9 mouse cellular contexts compared by ENCODE assay signal in genomic region chr10:127675859-127676398, GRCm38 (mm10). TPM values are rescaled to one million over a fixed set of nuclear protein-coding genes. Genes with fewer than 3 reads are reported as not detected.
DNase-seq lines count a peak whose midpoint lies in the region; ATAC-seq lines count a peak whose summit lies in the region.
"Had no signal": no experiment of that assay in that cellular context is flagged by ENCODE, and none has a peak within 500 bp of the region (broad histone marks: within the 10 kb centered on the region; RNA-seq: fewer than 3 reads in every experiment).

No protein-coding gene starts in this region.

- H3K27ac ChIP-seq in kidney, embryonic 14.5 days (ENCODE audit: low read depth, low read length) = no peak overlapping the region
- H3K27ac ChIP-seq in brown adipose tissue, adult 24 weeks (replicated peaks; ENCODE audit: low read depth, low read length) = peak overlapping the region; percentile 60; the same call in 1 of the 2 replicates
- peak overlapping the region; percentile 44; the same call in 1 of the 2 replicates for H3K27ac ChIP-seq in hindbrain, embryonic 14.5 days
- peak overlapping the region; percentile 75 for H3K27ac ChIP-seq in midbrain, embryonic 15.5 days

- H3K4me1 ChIP-seq in kidney, embryonic 14.5 days (ENCODE audit: control insufficient read depth, insufficient read depth, low read length) = no peaks in the 10 kb centered on the region
- H3K4me1 ChIP-seq in brown adipose tissue, adult 24 weeks (ENCODE audit: control insufficient read depth, insufficient read depth, insufficient read length, low read length) = no peaks in the 10 kb centered on the region
- peaks cover 10% of the 10 kb centered on the region for H3K4me1 ChIP-seq in hindbrain, embryonic 14.5 days (replicated peaks; ENCODE audit: control insufficient read depth, insufficient read depth, low read length)
- H3K4me1 ChIP-seq in midbrain, embryonic 15.5 days = peaks cover 15% of the 10 kb centered on the region

- no peak for ATAC-seq in kidney, embryonic 14.5 days (ENCODE audit: low FRiP score, low TSS enrichment)
- no peak for ATAC-seq in hindbrain, embryonic 14.5 days (ENCODE audit: low FRiP score)
- no peak for ATAC-seq in midbrain, embryonic 15.5 days (replicated peaks)

- no peaks in the 10 kb centered on the region for H3K36me3 ChIP-seq in kidney, embryonic 14.5 days (ENCODE audit: control insufficient read depth, insufficient read depth, low read length)
- H3K36me3 ChIP-seq in hindbrain, embryonic 14.5 days (replicated peaks; ENCODE audit: control insufficient read depth, insufficient read depth) = no peaks in the 10 kb centered on the region
- no peaks in the 10 kb centered on the region for H3K36me3 ChIP-seq in midbrain, embryonic 15.5 days (replicated peaks)

- H3K4me2 ChIP-seq in kidney, embryonic 14.5 days (replicated peaks; ENCODE audit: low read depth, low read length) = peak overlapping the region; percentile 53
- peak overlapping the region; percentile 91 for H3K4me2 ChIP-seq in hindbrain, embryonic 14.5 days (replicated peaks)
- peak overlapping the region; percentile 98 for H3K4me2 ChIP-seq in midbrain, embryonic 15.5 days

- peak overlapping the region; percentile 52 for H3K9ac ChIP-seq in kidney, embryonic 14.5 days (ENCODE audit: low read depth, low read length)
- peak overlapping the region; percentile 51; the same call in 1 of the 2 replicates for H3K9ac ChIP-seq in hindbrain, embryonic 14.5 days
- peak overlapping the region; percentile 36 for H3K9ac ChIP-seq in midbrain, embryonic 15.5 days

- H3K27me3 ChIP-seq in kidney, embryonic 14.5 days (ENCODE audit: control insufficient read depth, insufficient read depth, low read length) = no peaks in the 10 kb centered on the region
- H3K27me3 ChIP-seq in hindbrain, embryonic 14.5 days (ENCODE audit: control insufficient read depth, insufficient read depth, low read length) = no peaks in the 10 kb centered on the region
- no peaks in the 10 kb centered on the region for H3K27me3 ChIP-seq in midbrain, embryonic 15.5 days (replicated peaks)

- peak overlapping the region; percentile 42 for H3K4me3 ChIP-seq in kidney, embryonic 14.5 days (ENCODE audit: low read length)
- H3K4me3 ChIP-seq in brown adipose tissue, adult 24 weeks (ENCODE audit: insufficient read depth, low read depth, low read length) = peak overlapping the region; percentile 71; the same call in 1 of the 2 replicates
- H3K4me3 ChIP-seq in hindbrain, embryonic 14.5 days (replicated peaks; ENCODE audit: low read length) = peak overlapping the region; percentile 81
- peak overlapping the region; percentile 66 for H3K4me3 ChIP-seq in midbrain, embryonic 15.5 days

- H3K9me3 ChIP-seq in kidney, embryonic 14.5 days (ENCODE audit: control insufficient read depth, low read length) = no peaks in the 10 kb centered on the region
- no peaks in the 10 kb centered on the region for H3K9me3 ChIP-seq in hindbrain, embryonic 14.5 days (ENCODE audit: control insufficient read depth, low read length)
- H3K9me3 ChIP-seq in midbrain, embryonic 15.5 days = no peaks in the 10 kb centered on the region

- 49% methylated on average over 5 of the region's 5 CpGs for WGBS in kidney, embryonic 14.5 days
- WGBS in hindbrain, embryonic 14.5 days = 56% methylated on average over 5 of the region's 5 CpGs
- WGBS in midbrain, embryonic 15.5 days = 48% methylated on average over 5 of the region's 5 CpGs

- no peak for DNase-seq in kidney, postnatal 14 days
- DNase-seq in hindbrain, embryonic 14.5 days (ENCODE audit: low spot score) = no peak
- no peak for DNase-seq in embryo, embryonic 11 days
- no peak for DNase-seq in spleen, postnatal 14 days (ENCODE audit: low spot score in 2 of 2)
- DNase-seq in left cerebral cortex, adult 11 months (ENCODE audit: low spot score) = no peak

RNA-seq across cellular contexts. Expression of gene Nab2, which starts 7.6 kb away (rescaled TPM):
- 19.0 and 19.8 TPM in 2 replicates for polyA plus RNA-seq in kidney, embryonic 14.5 days (2014; fragmentation: Nextera tagmentation; extraction: Ambion mirVana)
- polyA plus RNA-seq in brown adipose tissue, adult 24 weeks (2012; ENCODE audit: insufficient read depth, insufficient read length, missing spikeins) = 4.2 and 6.3 TPM in 2 replicates
- 2.3 and 2.6 TPM in 2 replicates for polyA plus RNA-seq in hindbrain, embryonic 14.5 days (2014; fragmentation: Nextera tagmentation; extraction: Ambion mirVana)
- 1.9 and 2.6 TPM in 2 replicates for polyA plus RNA-seq in midbrain, embryonic 15.5 days (2015; fragmentation: Nextera tagmentation; extraction: Ambion mirVana)

RNA-seq across cellular contexts. Expression of gene Nemp1, which starts 9.2 kb away (rescaled TPM):
- 7.6 and 12.4 TPM in 2 replicates for polyA plus RNA-seq in kidney, embryonic 14.5 days (2014; fragmentation: Nextera tagmentation; extraction: Ambion mirVana)
- polyA plus RNA-seq in brown adipose tissue, adult 24 weeks (2012; ENCODE audit: insufficient read depth, insufficient read length, missing spikeins) = 1.0 and 2.5 TPM in 2 replicates
- polyA plus RNA-seq in hindbrain, embryonic 14.5 days (2014; fragmentation: Nextera tagmentation; extraction: Ambion mirVana) = 3.3 and 4.3 TPM in 2 replicates
- polyA plus RNA-seq in midbrain, embryonic 15.5 days (2015; fragmentation: Nextera tagmentation; extraction: Ambion mirVana) = 3.3 and 3.7 TPM in 2 replicates

RNA-seq across cellular contexts. Expression of gene Myo1a, which starts 29.0 kb away (rescaled TPM):
- polyA plus RNA-seq in kidney, embryonic 14.5 days (2014; fragmentation: Nextera tagmentation; extraction: Ambion mirVana) = 0.20 and 0.45 TPM in 2 replicates
- not detected in 2 replicates for polyA plus RNA-seq in brown adipose tissue, adult 24 weeks (2012; ENCODE audit: insufficient read depth, insufficient read length, missing spikeins)
- polyA plus RNA-seq in hindbrain, embryonic 14.5 days (2014; fragmentation: Nextera tagmentation; extraction: Ambion mirVana) = 0.37 and 0.76 TPM in 2 replicates
- polyA plus RNA-seq in midbrain, embryonic 15.5 days (2015; fragmentation: Nextera tagmentation; extraction: Ambion mirVana) = 0.25 and 0.46 TPM in 2 replicates

RNA-seq across cellular contexts. Expression of gene Stat6, which starts 33.1 kb away (rescaled TPM):
- polyA plus RNA-seq in kidney, embryonic 14.5 days (2014; fragmentation: Nextera tagmentation; extraction: Ambion mirVana) = 14.0 and 18.9 TPM in 2 replicates
- polyA plus RNA-seq in brown adipose tissue, adult 24 weeks (2012; ENCODE audit: insufficient read depth, insufficient read length, missing spikeins) = 24.7 and 28.8 TPM in 2 replicates
- 4.7 and 5.5 TPM in 2 replicates for polyA plus RNA-seq in hindbrain, embryonic 14.5 days (2014; fragmentation: Nextera tagmentation; extraction: Ambion mirVana)
- polyA plus RNA-seq in midbrain, embryonic 15.5 days (2015; fragmentation: Nextera tagmentation; extraction: Ambion mirVana) = 5.8 and 5.9 TPM in 2 replicates

RNA-seq across cellular contexts. Expression of gene Tac2, which starts 48.3 kb away (rescaled TPM):
- polyA plus RNA-seq in kidney, embryonic 14.5 days (2014; fragmentation: Nextera tagmentation; extraction: Ambion mirVana) = 1.6 and 2.8 TPM in 2 replicates
- polyA plus RNA-seq in brown adipose tissue, adult 24 weeks (2012; ENCODE audit: insufficient read depth, insufficient read length, missing spikeins) = not detected in 2 replicates
- 0.41 and 0.44 TPM in 2 replicates for polyA plus RNA-seq in hindbrain, embryonic 14.5 days (2014; fragmentation: Nextera tagmentation; extraction: Ambion mirVana)
- polyA plus RNA-seq in midbrain, embryonic 15.5 days (2015; fragmentation: Nextera tagmentation; extraction: Ambion mirVana) = 0.36 TPM in 1 of 2 replicates, not detected in the other
- polyA plus RNA-seq: urinary bladder, adult 2 months had no signal
